Mouse (Mus musculus) CH12.LX (cell line): ENCODE measurements at regions not wholly inside any gene's neighbourhood (a gene's known extent, or its start where the extent isn't known, plus 50 kb on each side); places are given as distances from the start of the nearest gene placed in this dataset.

ENCODE experiments used
- DNase-seq: peaks from one replicate; pipeline ENCODE4 v3.0.0-alpha.2; 2013; ENCODE audit errors: extremely low read depth
- H3K27ac ChIP-seq: 2 replicates; pipeline ENCODE4 v1.5.1; 2012; ENCODE audit warnings: low read depth, mild to moderate bottlenecking, control low read depth, moderate library complexity; ENCODE audit not compliant: insufficient read depth
- H3K27me3 ChIP-seq: replicated peaks from 2 replicates; pipeline ENCODE3; 2012; ENCODE audit warnings: inconsistent platforms
- H3K36me3 ChIP-seq, 2 experiments: replicated peaks in 1 of 2; 2 replicates each; pipeline versions ENCODE3 to v1.6.1; 2012; ENCODE audit warnings: inconsistent platforms in 1 of 2, low read length in 1 of 2, mild to moderate bottlenecking in 1 of 2, mixed read lengths in 1 of 2, moderate library complexity in 1 of 2; ENCODE audit not compliant: control insufficient read depth in 1 of 2, insufficient read depth in 1 of 2
- H3K4me1 ChIP-seq, 2 experiments: 2 replicates each; pipeline ENCODE4 v1.6.1; 2012; ENCODE audit warnings: inconsistent platforms in 1 of 2, moderate library complexity in 1 of 2; ENCODE audit not compliant: insufficient read depth in 2 of 2, control insufficient read depth in 1 of 2
- H3K4me2 ChIP-seq: 2 replicates; pipeline ENCODE4 v1.6.1; 2012; ENCODE audit warnings: low read depth, mild to moderate bottlenecking, control low read depth; ENCODE audit not compliant: poor library complexity, insufficient read depth, severe bottlenecking
- H3K4me3 ChIP-seq, 3 experiments: fragments of 150-350 bp in 1 of 3; sonication (generic) in 1 of 3; replicated peaks in 1 of 3; 2 replicates each; pipeline versions ENCODE3 to v1.5.1; 2011 to 2012; ENCODE audit warnings: low read depth in 2 of 3, low read length in 2 of 3, mild to moderate bottlenecking in 2 of 3, moderate library complexity in 2 of 3, control low read depth in 1 of 3, improper control_type of control experiment in 1 of 3, inconsistent platforms in 1 of 3, mixed read lengths in 1 of 3; ENCODE audit not compliant: poor library complexity in 1 of 3
- H3K79me2 ChIP-seq: replicated peaks from 2 replicates; pipeline ENCODE4 v1.6.1; 2012; ENCODE audit warnings: mild to moderate bottlenecking, moderate library complexity; ENCODE audit not compliant: control insufficient read depth, poor library complexity, insufficient read depth, severe bottlenecking; ENCODE audit errors: extremely low read depth
- H3K9ac ChIP-seq: 2 replicates; pipeline ENCODE4 v1.6.1; 2012; ENCODE audit warnings: low read depth, mild to moderate bottlenecking, control low read depth, moderate library complexity; ENCODE audit not compliant: insufficient read depth
- H3K9me3 ChIP-seq: replicated peaks from 2 replicates; pipeline ENCODE3; 2012; ENCODE audit warnings: low read length, inconsistent platforms, mixed read lengths
- CHD2 ChIP-seq: IDR thresholded peaks from 2 replicates; pipeline ENCODE4 v1.6.1; 2011; ENCODE audit warnings: low read length, improper control_type of control experiment
- CTCF ChIP-seq, 2 experiments: IDR thresholded peaks in 1 of 2; conservative IDR thresholded peaks in 1 of 2; 2 replicates each; pipeline ENCODE4 v1.5.1; 2011 to 2012; ENCODE audit warnings: low read depth in 2 of 2, low read length in 2 of 2, improper control_type of control experiment in 1 of 2, inconsistent platforms in 1 of 2, mild to moderate bottlenecking in 1 of 2, moderate library complexity in 1 of 2
- ELF1 ChIP-seq: IDR thresholded peaks from 2 replicates; pipeline ENCODE4 v1.6.1; 2014; ENCODE audit warnings: low read depth, mild to moderate bottlenecking, inconsistent platforms, low read length, improper control_type of control experiment
- ETS1 ChIP-seq: conservative IDR thresholded peaks from 2 replicates; pipeline ENCODE4 v1.6.1; 2012; ENCODE audit warnings: low read depth, mild to moderate bottlenecking, inconsistent platforms, low read length, improper control_type of control experiment, moderate library complexity
- HCFC1 ChIP-seq: IDR thresholded peaks from 2 replicates; pipeline ENCODE4 v1.6.1; 2012; ENCODE audit warnings: low read depth, mild to moderate bottlenecking, inconsistent platforms, low read length, improper control_type of control experiment
- JUN ChIP-seq: IDR thresholded peaks from 2 replicates; pipeline ENCODE4 v1.6.1; 2011; ENCODE audit warnings: low read depth, mild to moderate bottlenecking, low read length, improper control_type of control experiment, moderate library complexity; ENCODE audit not compliant: insufficient read depth
- JUND ChIP-seq: conservative IDR thresholded peaks from 2 replicates; pipeline ENCODE4 v1.6.1; 2011; ENCODE audit warnings: low read depth, low read length, improper control_type of control experiment
- KAT2A ChIP-seq: IDR thresholded peaks from 2 replicates; pipeline ENCODE4 v1.6.1; 2012; ENCODE audit warnings: low read length, improper control_type of control experiment, inconsistent platforms; ENCODE audit not compliant: insufficient replicate concordance
- MAFK ChIP-seq: IDR thresholded peaks from 2 replicates; pipeline ENCODE4 v1.6.1; 2011; ENCODE audit warnings: low read length, improper control_type of control experiment; ENCODE audit not compliant: insufficient replicate concordance
- MAX ChIP-seq: IDR thresholded peaks from 2 replicates; pipeline ENCODE4 v1.6.1; 2011; ENCODE audit warnings: low read length, improper control_type of control experiment
- MAZ ChIP-seq: IDR thresholded peaks from 2 replicates; pipeline ENCODE4 v1.6.1; 2012; ENCODE audit warnings: low read depth, mild to moderate bottlenecking, inconsistent platforms, low read length, improper control_type of control experiment, moderate library complexity
- MEF2A ChIP-seq: IDR thresholded peaks from 2 replicates; pipeline ENCODE4 v1.6.1; 2014; ENCODE audit warnings: low read depth, mild to moderate bottlenecking, inconsistent platforms, low read length, improper control_type of control experiment, borderline replicate concordance
- MXI1 ChIP-seq: IDR thresholded peaks from 2 replicates; pipeline ENCODE4 v1.6.1; 2011; ENCODE audit warnings: mild to moderate bottlenecking, low read depth, low read length, improper control_type of control experiment
- MYC ChIP-seq: IDR thresholded peaks from 2 replicates; pipeline ENCODE4 v1.6.1; 2011; ENCODE audit warnings: low read depth, mild to moderate bottlenecking, improper control_type of control experiment, low read length
- NELFE ChIP-seq: IDR thresholded peaks from 2 replicates; pipeline ENCODE4 v1.6.1; 2011; ENCODE audit warnings: low read depth, low read length, improper control_type of control experiment
- NRF1 ChIP-seq: IDR thresholded peaks from 2 replicates; pipeline ENCODE4 v1.6.1; 2014; ENCODE audit warnings: low read depth, mild to moderate bottlenecking, inconsistent platforms, low read length, improper control_type of control experiment, moderate library complexity
- PAX5 ChIP-seq: IDR thresholded peaks from 2 replicates; pipeline ENCODE4 v1.6.1; 2012; ENCODE audit warnings: low read length, inconsistent platforms, mixed read lengths
- RCOR1 ChIP-seq: conservative IDR thresholded peaks from 2 replicates; pipeline ENCODE4 v1.6.1; 2012; ENCODE audit warnings: low read depth, mild to moderate bottlenecking, inconsistent platforms, low read length, improper control_type of control experiment
- UBTF ChIP-seq: IDR thresholded peaks from 2 replicates; pipeline ENCODE4 v1.6.1; 2012; ENCODE audit warnings: low read depth, mild to moderate bottlenecking, inconsistent platforms, low read length, improper control_type of control experiment, moderate library complexity
- USF1 ChIP-seq: IDR thresholded peaks from 2 replicates; pipeline ENCODE4 v1.6.1; 2014; ENCODE audit warnings: low read depth, mild to moderate bottlenecking, inconsistent platforms, low read length, improper control_type of control experiment
- USF2 ChIP-seq: conservative IDR thresholded peaks from 2 replicates; pipeline ENCODE4 v1.6.1; 2011; ENCODE audit warnings: low read depth, low read length, improper control_type of control experiment
- ZC3H11A ChIP-seq: IDR thresholded peaks from 2 replicates; pipeline ENCODE4 v1.6.1; 2012; ENCODE audit warnings: low read depth, mild to moderate bottlenecking, inconsistent platforms, low read length, improper control_type of control experiment
- ZMIZ1 ChIP-seq: IDR thresholded peaks from 2 replicates; pipeline ENCODE4 v1.6.1; 2012; ENCODE audit warnings: low read depth, mild to moderate bottlenecking, inconsistent platforms, low read length, improper control_type of control experiment
- ZNF384 ChIP-seq: IDR thresholded peaks from 2 replicates; pipeline ENCODE4 v1.6.1; 2012; ENCODE audit warnings: low read depth, low read length, improper control_type of control experiment, inconsistent platforms
- dilution Hi-C: fragments of 300-500 bp; cut with MboI; formaldehyde crosslinking; loops from 2 replicates; pipeline ENCODE4 v1.14.3; 2020; ENCODE audit warnings: low sequenced_read_pairs; ENCODE audit not compliant: extremely low pct_unique_long_range_greater_than_20kb, extremely low pct_ligation_motif_present
- in situ Hi-C: fragments of 300-500 bp; cut with MboI; formaldehyde crosslinking; loops from 3 replicates; pipeline ENCODE4 v1.14.3; 2019; ENCODE audit warnings: low sequenced_read_pairs, low pct_ligation_motif_present, low pct_unique_long_range_greater_than_20kb, mixed read lengths

DNA sequence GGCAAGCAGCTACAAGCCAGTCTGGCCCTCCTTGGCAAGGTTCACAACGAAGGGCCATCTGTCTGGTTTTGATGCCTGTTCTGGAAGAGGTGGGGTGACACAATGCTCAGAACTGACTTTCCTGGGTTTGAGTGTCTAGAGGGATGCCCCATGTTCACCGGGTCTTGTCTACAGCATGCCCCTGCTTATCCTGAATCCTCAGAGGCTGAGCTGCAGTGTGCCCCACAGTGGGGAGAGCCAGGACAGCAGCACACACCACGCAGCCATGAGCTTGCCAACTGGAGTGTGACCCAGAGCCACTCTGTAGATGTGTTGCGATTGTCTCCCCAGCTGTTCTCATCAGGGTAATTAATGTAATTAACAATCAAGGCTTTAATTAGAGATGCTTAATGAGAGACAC, 66.1 kb upstream of the Sox11 start:
- H3K4me3 ChIP-seq: no peak overlapping the region
- in situ Hi-C loops: no loop called here
- H3K27me3 ChIP-seq: no peaks in the 10 kb centered on the region
- H3K79me2 ChIP-seq: no peaks in the 10 kb centered on the region
- H3K4me2 ChIP-seq: no peak overlapping the region
- TF ChIP-seq MAX (no peak), ZMIZ1 (no peak), ELF1 (no peak), PAX5 (no peak), CTCF (conservative IDR thresholded peaks at IDR 0.05 in 1 of 2, IDR thresholded peaks at IDR 0.05 in 1 of 2; ENCODE audit: low read depth in 2 of 2, low read length in 2 of 2) (no peak), KAT2A (no peak), NELFE (no peak), MAFK (no peak), JUN (no peak), MEF2A (no peak), JUND (no peak), ZC3H11A (no peak)
- dilution Hi-C loops: no loop called here
- peaks cover 56% of the 10 kb centered on the region for H3K9me3 ChIP-seq
- H3K36me3 ChIP-seq: no peaks in the 10 kb centered on the region
- no peak overlapping the region for H3K27ac ChIP-seq
- no peak for DNase-seq
- no peak overlapping the region for H3K9ac ChIP-seq
- H3K4me1 ChIP-seq: no peaks in the 10 kb centered on the region

DNA sequence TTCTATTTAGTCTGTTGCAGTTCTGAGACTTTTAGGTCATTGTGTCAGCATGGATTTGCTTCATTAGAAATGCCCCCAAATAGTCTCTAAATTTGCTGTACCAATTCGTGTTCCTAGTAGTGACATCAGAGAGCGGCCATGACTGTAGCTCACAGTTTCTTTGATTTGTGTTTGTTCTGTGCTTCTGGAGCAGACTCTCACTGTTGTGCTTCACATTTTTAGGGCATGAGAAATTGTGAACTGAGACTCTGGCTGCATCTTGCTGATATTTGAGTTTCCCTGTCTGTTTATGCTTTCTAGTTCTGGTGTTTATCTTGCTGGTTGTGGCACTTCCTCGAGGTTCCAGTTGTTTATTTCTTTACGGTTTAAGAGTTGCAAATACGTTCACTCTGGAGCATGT, 57.0 kb upstream of the Sox11 start:
- H3K27me3 ChIP-seq: no peaks in the 10 kb centered on the region
- H3K36me3 ChIP-seq: no peaks in the 10 kb centered on the region
- in situ Hi-C loops: no loop called here
- no peak overlapping the region for H3K4me2 ChIP-seq
- no peak overlapping the region for H3K9ac ChIP-seq
- DNase-seq: no peak
- peaks cover 17% of the 10 kb centered on the region for H3K9me3 ChIP-seq
- TF ChIP-seq ZNF384 (no peak), RCOR1 (no peak), MXI1 (no peak), MEF2A (no peak), ZMIZ1 (no peak), MAZ (no peak), ZC3H11A (no peak), MAFK (no peak), USF1 (no peak), HCFC1 (no peak), JUND (no peak), NRF1 (no peak), USF2 (no peak), ELF1 (no peak), CHD2 (no peak), UBTF (no peak), ETS1 (no peak), CTCF (conservative IDR thresholded peaks at IDR 0.05 in 1 of 2, IDR thresholded peaks at IDR 0.05 in 1 of 2; ENCODE audit: low read depth in 2 of 2, low read length in 2 of 2) (no peak), MYC (no peak)
- TF ChIP-seq, all 38 proteins: peak for 0
- Histone ChIP-seq H3K27ac (no peak overlapping the region), H3K79me2 (no peaks in the 10 kb centered on the region), H3K4me1 (no peaks in the 10 kb centered on the region), H3K4me3 (no peak overlapping the region)
- dilution Hi-C loops: no loop called here
